Mouse (Mus musculus) Muller cell, postnatal 12 days (primary cell): ENCODE measurements around the gene Ankrd55.
A peak's percentile ranks its signal among the peaks of the same experiment; 100 is the strongest.

Experiments
- DNase-seq: peaks from one replicate; pipeline ENCODE4 v3.0.0-alpha.2; 2015; ENCODE audit errors: inconsistent ontology term

The Ankrd55 gene

DNA sequence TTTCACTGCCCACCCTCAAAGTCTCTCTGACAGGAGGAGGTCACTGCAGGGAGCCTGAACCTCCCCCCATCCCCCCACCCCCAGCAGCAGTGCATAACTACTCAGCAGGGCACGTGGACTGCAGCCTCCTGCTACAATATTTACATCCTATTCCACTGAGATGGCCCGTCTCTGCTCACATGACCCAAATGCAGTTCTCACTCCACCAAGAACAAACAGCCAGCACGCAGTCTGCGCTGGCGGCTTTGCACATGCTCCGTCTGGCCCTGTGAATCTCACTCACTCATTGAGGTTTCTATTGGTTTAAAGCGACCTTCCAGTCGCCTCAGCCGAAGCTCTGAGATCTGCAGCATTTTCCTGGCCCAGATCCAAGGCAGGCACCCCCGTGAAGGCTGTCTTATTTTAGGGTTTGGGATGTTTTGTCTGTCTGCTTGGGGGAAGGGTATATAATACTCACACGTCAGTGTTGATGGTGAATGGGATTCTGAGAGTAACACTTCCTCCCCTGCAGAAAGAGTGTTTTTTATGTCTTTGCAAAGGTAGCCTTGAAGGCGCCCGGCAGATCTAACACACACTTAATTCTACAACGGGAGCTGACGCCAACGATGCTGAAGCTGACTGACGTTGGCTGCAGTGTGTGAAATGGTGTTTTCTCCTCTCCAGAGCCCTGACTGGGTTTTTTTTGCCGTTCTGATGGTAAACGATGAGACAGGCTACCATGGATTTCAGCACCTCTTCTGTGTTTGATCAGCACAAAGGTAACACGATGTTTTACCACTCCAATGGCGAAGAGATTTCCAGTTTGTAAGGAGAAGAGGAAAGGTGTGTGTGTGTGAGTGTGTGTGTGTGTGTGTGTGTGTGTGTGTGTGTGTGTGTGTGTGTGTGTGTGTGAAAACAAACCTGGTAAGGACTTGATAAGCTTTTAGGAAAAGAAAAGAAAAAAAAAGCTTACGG, at the start of gene Ankrd55:
TSS of gene Ankrd55 (plus strand) at position 227 of the 954 bp plus-strand sequence.
- no peak for DNase-seq

- DNase-seq = no peak
Observed at GRCm38 (mm10) chr13:112239239-112239638, 49.0 kb upstream of the Ankrd55 start.

DNA sequence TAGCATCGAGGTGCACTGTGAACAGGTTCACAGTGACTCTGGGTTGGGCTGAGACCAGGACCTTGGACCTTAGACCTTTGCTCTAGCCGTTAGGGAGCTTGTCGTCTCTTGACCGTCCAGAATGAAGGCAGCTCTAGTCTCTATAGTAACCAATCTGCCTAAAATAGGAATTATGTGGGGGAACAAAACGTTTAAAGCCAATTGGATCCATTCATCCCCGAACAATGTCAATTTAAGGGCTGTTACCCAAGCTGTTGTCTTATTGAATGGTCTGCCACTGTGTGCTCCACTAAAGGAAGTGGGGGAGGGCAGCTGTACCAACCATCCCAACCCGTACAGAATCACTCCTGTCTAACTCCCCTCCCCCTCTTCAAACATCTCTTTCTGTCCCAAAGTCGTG, 46.8 kb upstream of the Ankrd55 start:
- DNase-seq = no peak

DNA sequence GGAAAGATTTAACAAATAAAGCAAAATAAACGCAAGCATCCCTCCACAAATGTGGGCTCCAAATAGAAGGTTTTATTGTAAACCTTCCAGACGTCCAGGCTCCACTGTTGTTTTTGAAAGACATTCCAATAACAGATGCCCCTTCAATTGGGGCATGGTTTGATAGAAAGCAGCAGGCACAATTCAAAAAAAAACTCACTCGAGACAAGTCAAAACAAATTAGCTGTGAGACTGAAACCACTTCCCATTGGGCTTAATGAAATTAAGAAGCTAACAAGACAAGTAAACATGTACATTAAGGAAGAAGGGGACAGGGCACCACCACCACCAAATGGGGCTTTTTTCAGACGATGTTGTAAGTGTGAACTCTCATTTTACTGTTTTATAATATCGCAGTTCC, 43.1 kb upstream of the Ankrd55 start:
- no peak for DNase-seq

GRCm38 (mm10) chr13:112251433-112251832, 36.8 kb upstream of the Ankrd55 start:
- no peak for DNase-seq

DNA sequence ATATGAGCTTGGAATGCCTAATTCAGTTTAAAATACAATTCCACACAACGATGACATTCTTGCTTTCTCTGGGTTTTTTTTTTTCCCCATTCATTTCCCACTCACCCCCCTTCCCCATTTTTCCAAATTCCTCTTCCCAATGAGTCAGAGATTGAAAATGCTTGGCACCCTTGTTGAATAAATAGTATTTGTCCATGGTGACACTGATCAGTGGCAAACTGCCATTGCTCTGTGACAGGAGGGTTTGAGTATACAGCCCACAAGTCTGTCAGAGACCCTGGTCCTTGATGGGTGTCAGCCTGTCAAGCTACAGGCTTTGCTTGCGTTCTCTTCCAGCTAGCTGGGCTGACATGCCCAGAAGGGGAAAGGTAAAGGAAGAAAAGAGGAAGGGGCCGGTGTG, 36.2 kb upstream of the Ankrd55 start:
- DNase-seq = peak; percentile 93

DNA sequence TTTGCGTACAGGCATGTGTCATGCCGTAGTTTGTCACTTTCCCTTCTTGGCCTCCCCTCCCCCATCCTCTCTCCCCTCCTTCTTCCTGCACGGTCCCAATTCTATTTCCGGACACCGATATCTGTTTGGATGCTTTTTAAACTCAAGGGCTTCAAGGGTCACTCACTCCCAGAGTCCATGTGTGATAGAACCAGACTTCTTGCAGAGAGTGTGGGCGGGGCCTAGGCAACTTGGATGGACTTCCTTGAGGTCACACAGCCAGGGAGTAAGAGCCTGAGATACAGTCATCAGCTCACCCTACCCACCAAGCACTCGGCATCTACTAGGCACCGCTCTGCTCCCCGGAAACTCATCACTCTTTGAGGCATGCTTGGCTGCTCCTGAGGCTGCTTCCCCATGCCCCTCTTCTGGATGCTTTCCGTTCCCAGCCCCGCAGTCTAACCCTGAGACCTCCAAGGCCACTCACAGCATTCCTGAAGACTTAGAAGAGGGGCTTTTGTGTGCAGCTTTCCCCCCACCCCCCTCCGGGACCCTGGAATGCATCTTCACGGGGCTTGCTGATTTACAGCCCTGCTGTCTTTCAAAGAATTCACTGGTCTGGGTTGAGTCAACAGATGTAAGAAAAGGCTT, 35.1 kb upstream of the Ankrd55 start:
- peak; percentile 70 for DNase-seq

- peak; percentile 14 for DNase-seq
Observed at GRCm38 (mm10) chr13:112254116-112254515, 34.1 kb upstream of the Ankrd55 start.

- DNase-seq = no peak
Observed at GRCm38 (mm10) chr13:112255862-112256261, 32.4 kb upstream of the Ankrd55 start.

DNA sequence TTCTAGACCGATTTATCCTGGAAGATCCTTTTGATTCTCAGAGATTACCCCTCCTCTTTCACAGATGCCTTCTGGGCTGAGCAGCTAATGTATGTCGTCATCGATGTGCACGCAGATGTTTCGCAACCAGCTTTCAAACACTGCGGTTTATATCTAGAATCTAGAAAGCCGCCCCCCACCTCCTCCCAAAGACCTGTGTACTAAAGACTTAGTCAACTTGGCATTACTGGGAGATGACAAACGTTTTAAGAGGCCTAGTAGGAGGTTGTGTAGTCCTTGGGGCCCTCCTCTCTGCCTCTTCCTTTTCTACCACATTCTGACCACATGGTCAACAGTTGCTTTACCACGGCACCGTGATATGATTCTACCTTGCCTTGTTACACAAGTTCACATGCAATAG, 29.8 kb upstream of the Ankrd55 start:
- DNase-seq = no peak

GRCm38 (mm10) chr13:112259398-112259797, 28.9 kb upstream of the Ankrd55 start:
- peak; percentile 42 for DNase-seq

- DNase-seq = peak; percentile 16
Observed at GRCm38 (mm10) chr13:112264666-112265065, 23.6 kb upstream of the Ankrd55 start.

GRCm38 (mm10) chr13:112271901-112272537, 16.2 kb upstream of the Ankrd55 start:
- DNase-seq = peak; percentile 45

DNA sequence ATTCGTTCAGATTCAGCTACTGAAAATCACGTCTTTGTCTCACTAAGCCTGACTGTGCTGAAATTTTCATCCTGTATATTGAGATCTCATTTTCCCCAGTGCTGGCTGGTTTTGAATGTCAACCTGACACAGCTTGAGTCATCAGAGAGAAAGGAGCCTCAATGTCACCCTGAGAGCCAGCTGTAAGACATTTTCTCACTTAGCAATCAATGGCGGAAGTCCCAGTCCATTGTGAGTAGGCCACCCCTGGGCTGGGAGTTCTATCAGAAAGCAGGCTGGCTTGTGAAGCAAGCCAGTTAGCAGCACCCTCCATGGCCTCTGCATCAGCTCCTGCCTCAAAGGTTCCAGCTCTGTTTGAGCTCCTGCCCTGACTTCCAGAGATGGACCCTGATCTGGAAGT, 13.6 kb upstream of the Ankrd55 start:
- DNase-seq = no peak

GRCm38 (mm10) chr13:112275951-112276350, 12.3 kb upstream of the Ankrd55 start:
- DNase-seq = no peak

DNA sequence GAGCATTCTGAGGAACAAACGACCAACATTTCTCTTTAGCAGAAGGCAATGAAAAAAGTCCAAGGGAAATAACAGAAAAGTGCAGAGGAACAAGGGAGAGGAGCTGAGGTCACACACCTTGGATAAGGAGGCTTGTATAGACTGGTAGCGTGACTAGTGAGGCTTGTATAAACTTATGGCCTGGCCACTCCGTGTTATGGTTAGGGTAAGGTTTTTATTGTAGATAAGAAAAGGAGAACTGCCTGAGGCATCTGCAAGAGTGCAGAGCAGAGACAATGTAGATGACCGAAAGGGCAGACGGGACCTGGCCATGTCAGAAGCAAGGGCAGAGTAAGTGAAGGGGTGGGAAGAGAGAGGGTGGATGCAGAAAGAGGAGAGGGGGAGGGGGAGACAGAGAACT, 10.7 kb upstream of the Ankrd55 start:
- no peak for DNase-seq

DNA sequence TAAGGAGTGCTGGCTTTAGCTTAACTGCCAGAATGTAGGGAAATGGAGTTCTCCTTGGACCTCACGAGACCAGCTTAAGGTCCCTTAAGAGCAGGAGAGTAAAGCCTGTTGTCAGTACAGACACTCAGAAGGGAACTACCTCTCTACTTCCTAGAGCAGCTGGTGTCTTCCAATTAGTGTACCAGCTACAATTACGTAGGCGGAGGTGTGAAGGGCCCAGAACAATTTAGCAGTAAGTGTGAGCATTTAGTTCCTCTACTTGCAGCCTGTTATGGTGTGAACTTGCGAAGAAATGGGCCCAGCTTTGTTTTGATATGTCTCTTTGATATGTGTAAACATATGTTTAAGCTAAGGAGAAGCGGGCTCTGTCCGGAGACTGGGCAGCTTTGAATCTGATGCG, 10.0 kb upstream of the Ankrd55 start:
- no peak for DNase-seq

DNA sequence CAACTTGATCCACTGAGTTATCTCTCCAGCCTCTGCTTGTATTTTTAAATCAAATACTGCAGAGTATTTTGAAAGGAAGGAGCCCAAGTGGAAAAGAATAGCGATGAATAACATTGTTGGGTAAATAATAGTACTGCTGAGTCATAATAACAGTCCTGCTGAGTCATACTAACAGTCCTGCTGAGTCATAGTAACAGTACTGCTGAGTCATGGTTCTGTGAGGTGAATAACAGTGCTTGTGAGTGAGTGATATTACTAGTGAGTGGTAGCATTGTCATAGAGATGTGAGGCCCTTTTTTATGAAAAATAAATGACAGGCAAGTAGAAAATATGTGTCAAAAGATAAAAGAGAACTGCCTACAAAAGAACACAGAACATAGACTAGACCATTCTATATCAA, 1.1 kb upstream of the Ankrd55 start:
- peak; percentile 26 for DNase-seq

- no peak for DNase-seq
Observed at GRCm38 (mm10) chr13:112287571-112288224, 553 bp upstream of the Ankrd55 start.

GRCm38 (mm10) chr13:112289338-112289737, 1.1 kb downstream of the Ankrd55 start:
- DNase-seq = no peak

GRCm38 (mm10) chr13:112289981-112290380, 1.7 kb downstream of the Ankrd55 start:
- no peak for DNase-seq

- DNase-seq = no peak
Observed at GRCm38 (mm10) chr13:112292489-112292888, 4.2 kb downstream of the Ankrd55 start.
